27 mouse cellular contexts compared by ENCODE assay signal in the genomic region with DNA sequence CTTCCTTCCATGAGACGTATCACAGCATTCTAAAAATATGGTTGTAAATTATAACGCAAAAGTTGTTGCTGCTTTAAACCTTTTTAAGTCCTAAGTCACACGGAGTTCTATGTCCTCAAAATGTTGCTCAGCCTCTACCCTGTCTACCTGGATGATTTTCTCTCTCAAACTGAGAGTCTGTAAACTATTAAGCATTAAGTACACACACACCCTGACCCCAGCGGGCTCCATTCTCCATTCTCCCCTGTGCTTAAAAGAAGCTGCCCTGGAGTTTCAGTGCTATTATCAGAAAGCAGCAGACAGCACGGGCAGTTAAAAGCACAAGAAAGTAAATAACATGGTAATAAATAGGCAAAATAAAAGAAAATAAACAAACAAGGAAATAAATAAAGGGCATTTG. TPM values are rescaled to one million over a fixed set of nuclear protein-coding genes. Genes with fewer than 3 reads are reported as not detected.
DNase-seq lines count a peak whose midpoint lies in the region; ATAC-seq and TF ChIP-seq lines count a peak whose summit lies in the region.
"Had no signal": no experiment of that assay in that cellular context is flagged by ENCODE, and none has a peak within 500 bp of the region (broad histone marks: within the 10 kb centered on the region; RNA-seq: fewer than 3 reads in every experiment).

No protein-coding gene starts in this region.

- H3K4me3 ChIP-seq in liver, adult 2 months (ENCODE audit: insufficient read depth, low read depth, low read length), result no peak overlapping the region
- H3K4me3 ChIP-seq in liver, embryonic 13.5 days (replicated peaks), result no peak overlapping the region
- H3K4me3 ChIP-seq in liver, embryonic 16.5 days (ENCODE audit: low read depth, low read length), result no peak overlapping the region
- H3K4me3 ChIP-seq in hindbrain, embryonic 13.5 days, result no peak overlapping the region
- H3K4me3 ChIP-seq: embryonic facial prominence, embryonic 12.5 days; embryonic facial prominence, embryonic 15.5 days; heart, embryonic 10.5 days; heart, embryonic 13.5 days; hindbrain, embryonic 12.5 days had no signal

- H3K27ac ChIP-seq in liver, adult 2 months (replicated peaks; ENCODE audit: insufficient read depth, low read depth, low read length), result no peak overlapping the region
- H3K27ac ChIP-seq in liver, embryonic 13.5 days, result no peak overlapping the region; the same call in 1 of the 2 replicates
- H3K27ac ChIP-seq in liver, embryonic 16.5 days (ENCODE audit: low read length), result peak overlapping the region; percentile 48
- H3K27ac ChIP-seq in hindbrain, embryonic 13.5 days, result no peak overlapping the region
- H3K27ac ChIP-seq: embryonic facial prominence, embryonic 12.5 days; embryonic facial prominence, embryonic 15.5 days; heart, embryonic 10.5 days; heart, embryonic 13.5 days; hindbrain, embryonic 12.5 days had no signal

- no peaks in the 10 kb centered on the region for H3K27me3 ChIP-seq in liver, adult 2 months (ENCODE audit: control insufficient read depth, insufficient read depth, low read length)
- no peaks in the 10 kb centered on the region for H3K27me3 ChIP-seq in liver, embryonic 13.5 days
- H3K27me3 ChIP-seq in liver, embryonic 16.5 days (ENCODE audit: control insufficient read depth, insufficient read depth, low read depth, low read length), result no peaks in the 10 kb centered on the region
- H3K27me3 ChIP-seq in hindbrain, embryonic 13.5 days, result no peaks in the 10 kb centered on the region
- H3K27me3 ChIP-seq: embryonic facial prominence, embryonic 12.5 days; embryonic facial prominence, embryonic 15.5 days; heart, embryonic 13.5 days; hindbrain, embryonic 12.5 days had no signal

- no peaks in the 10 kb centered on the region for H3K79me2 ChIP-seq in liver, adult 2 months (ENCODE audit: control insufficient read depth, insufficient read depth, low read length)

- peak; percentile 70 for DNase-seq in liver, adult 2 months (ENCODE audit: extremely low read depth, low read depth, low spot score)
- DNase-seq in liver, embryonic 13.5 days, result no peak
- DNase-seq in cerebellum, adult 9-11 months, result no peak
- DNase-seq in adrenal gland, postnatal 4 days (ENCODE audit: low spot score in 2 of 2), result no peak
- no peak for DNase-seq in heart, postnatal 36 days
- DNase-seq: adrenal gland, adult 8-10 months; adrenal gland, postnatal 25 days; cerebellum, adult 18-20 months; cerebellum, adult 9-10 months; forebrain, postnatal 0 days; gastrocnemius, postnatal 25 days; heart, adult 18-20 months; heart, postnatal 14 days had no signal

- TF ChIP-seq POLR2A in liver, adult 2 months (IDR thresholded peaks at IDR 0.05; ENCODE audit: extremely low read depth, insufficient read depth, low read length), result no peak

- intact Hi-C loops in heart, postnatal 36 days (cut with DNase I), result no loop called here

- WGBS in liver, adult 2 months, result 28% methylated on average over 5 of the region's 5 CpGs
- whole genome bisulfite sequencing in liver, embryonic 13.5 days (ENCODE audit: insufficient replicate concordance), result 63% methylated on average over 5 of the region's 5 CpGs
- WGBS in liver, embryonic 16.5 days (ENCODE audit: insufficient replicate concordance), result 53% methylated on average over 5 of the region's 5 CpGs
- WGBS in hindbrain, embryonic 13.5 days, result 83% methylated on average over 5 of the region's 5 CpGs

- H3K4me2 ChIP-seq in liver, embryonic 13.5 days, result no peak overlapping the region
- no peak overlapping the region for H3K4me2 ChIP-seq in liver, embryonic 16.5 days (ENCODE audit: low read depth, low read length)
- no peak overlapping the region for H3K4me2 ChIP-seq in hindbrain, embryonic 13.5 days
- H3K4me2 ChIP-seq: embryonic facial prominence, embryonic 12.5 days; embryonic facial prominence, embryonic 15.5 days; heart, embryonic 13.5 days; hindbrain, embryonic 12.5 days had no signal

- H3K36me3 ChIP-seq in liver, adult 2 months (ENCODE audit: control insufficient read depth, insufficient read depth, low read length), result no peaks in the 10 kb centered on the region
- no peaks in the 10 kb centered on the region for H3K36me3 ChIP-seq in liver, embryonic 13.5 days
- no peaks in the 10 kb centered on the region for H3K36me3 ChIP-seq in liver, embryonic 16.5 days (ENCODE audit: control insufficient read depth, insufficient read depth)
- H3K36me3 ChIP-seq in hindbrain, embryonic 13.5 days, result no peaks in the 10 kb centered on the region
- H3K36me3 ChIP-seq: embryonic facial prominence, embryonic 12.5 days; embryonic facial prominence, embryonic 15.5 days; heart, embryonic 10.5 days; heart, embryonic 13.5 days; hindbrain, embryonic 12.5 days had no signal

- no peak overlapping the region for H3K9ac ChIP-seq in liver, adult 2 months (ENCODE audit: low read depth, low read length)
- no peak overlapping the region for H3K9ac ChIP-seq in liver, embryonic 13.5 days
- no peak overlapping the region for H3K9ac ChIP-seq in liver, embryonic 16.5 days (ENCODE audit: low read depth, low read length)
- H3K9ac ChIP-seq in hindbrain, embryonic 13.5 days, result no peak overlapping the region
- H3K9ac ChIP-seq: embryonic facial prominence, embryonic 12.5 days; embryonic facial prominence, embryonic 15.5 days; forebrain, postnatal 0 days; heart, embryonic 13.5 days; hindbrain, embryonic 12.5 days had no signal

- H3K4me1 ChIP-seq in liver, adult 2 months (ENCODE audit: control insufficient read depth, insufficient read depth, low read length), result peaks cover 9% of the 10 kb centered on the region; the same call in 1 of the 2 replicates
- H3K4me1 ChIP-seq in liver, embryonic 13.5 days (replicated peaks), result no peaks in the 10 kb centered on the region
- no peaks in the 10 kb centered on the region for H3K4me1 ChIP-seq in liver, embryonic 16.5 days (ENCODE audit: control insufficient read depth, low read depth, low read length)
- peaks cover 6% of the 10 kb centered on the region for H3K4me1 ChIP-seq in hindbrain, embryonic 13.5 days (replicated peaks)
- H3K4me1 ChIP-seq: embryonic facial prominence, embryonic 15.5 days had no signal

- H3K9me3 ChIP-seq in liver, embryonic 13.5 days (replicated peaks), result no peaks in the 10 kb centered on the region
- H3K9me3 ChIP-seq in liver, embryonic 16.5 days (replicated peaks; ENCODE audit: control insufficient read depth, low read length), result no peaks in the 10 kb centered on the region
- H3K9me3 ChIP-seq in hindbrain, embryonic 13.5 days, result no peaks in the 10 kb centered on the region
- H3K9me3 ChIP-seq: embryonic facial prominence, embryonic 12.5 days; embryonic facial prominence, embryonic 15.5 days; heart, embryonic 10.5 days; heart, embryonic 13.5 days; hindbrain, embryonic 12.5 days had no signal

- peak; percentile 72 for ATAC-seq in liver, embryonic 13.5 days (ENCODE audit: low read depth)
- ATAC-seq in liver, embryonic 16.5 days (ENCODE audit: low read depth), result peak; percentile 81
- ATAC-seq in hindbrain, embryonic 13.5 days (ENCODE audit: low FRiP score), result no peak
- ATAC-seq: CD4-positive, CD25-positive, alpha-beta regulatory T cell, adult 4 months; forebrain, embryonic 14.5 days; forebrain, postnatal 0 days; hindbrain, embryonic 16.5 days had no signal

- TF ChIP-seq CTCF in liver, adult 2 months (IDR thresholded peaks at IDR 0.05; ENCODE audit: low read depth, low read length), result no peak

RNA-seq across cellular contexts. Expression of a gene that starts 2.3 kb away (rescaled TPM):
- total RNA-seq in liver, adult 2 months (2014; rRNA removed), result not detected in 2 replicates
- not detected in 2 replicates for polyA plus RNA-seq in liver, adult 2 months (2012; rRNA removed)
- polyA plus RNA-seq in liver, embryonic 13.5 days (2015; fragmentation: Nextera tagmentation; extraction: Ambion mirVana), result 0.10 and 0.13 TPM in 2 replicates
- polyA plus RNA-seq in liver, embryonic 16.5 days (2015; fragmentation: Nextera tagmentation; extraction: Ambion mirVana), result 0.06 and 0.26 TPM in 2 replicates
- polyA plus RNA-seq in hindbrain, embryonic 13.5 days (2015; fragmentation: Nextera tagmentation; extraction: Ambion mirVana), result 0.35 and 0.75 TPM in 2 replicates
- total RNA-seq in adrenal gland, postnatal 4 days (2021), result under 1 TPM; 0.59 to 0.70 TPM
- under 1 TPM; 0.31 to 0.46 TPM for total RNA-seq in heart, postnatal 36 days (2021)
- total RNA-seq: adrenal gland, postnatal 25 days; common myeloid progenitor, adult 5-6 weeks; hematopoietic stem cell, adult 5-6 weeks; MEL had no signal
- polyA plus RNA-seq: C2C12 had no signal

RNA-seq across cellular contexts. Expression of a gene that starts 39.1 kb away (rescaled TPM):
- not detected in 2 replicates for total RNA-seq in liver, adult 2 months (2014; rRNA removed)
- polyA plus RNA-seq in liver, adult 2 months (2012; rRNA removed), result not detected in 2 replicates
- polyA plus RNA-seq in liver, embryonic 13.5 days (2015; fragmentation: Nextera tagmentation; extraction: Ambion mirVana), result 7.1 and 7.5 TPM in 2 replicates
- 8.0 and 12.2 TPM in 2 replicates for polyA plus RNA-seq in liver, embryonic 16.5 days (2015; fragmentation: Nextera tagmentation; extraction: Ambion mirVana)
- 2.4 and 3.1 TPM in 2 replicates for polyA plus RNA-seq in hindbrain, embryonic 13.5 days (2015; fragmentation: Nextera tagmentation; extraction: Ambion mirVana)
- total RNA-seq in adrenal gland, postnatal 4 days (2021), result 1 to 10 TPM; 1.1 to 2.1 TPM
- total RNA-seq in heart, postnatal 36 days (2021), result 1 to 10 TPM in 1 of 2 experiments, under 1 TPM in 1; 0.75 to 1.5 TPM
- total RNA-seq: hematopoietic stem cell, adult 5-6 weeks; MEL had no signal
- polyA plus RNA-seq: C2C12 had no signal
